ENCODE assay signal across 11 mouse cellular contexts in genomic region chr16:91620991-91621390, GRCm38 (mm10).
"Had no signal": no experiment of that assay in that cellular context is flagged by ENCODE, and none has a peak within 500 bp of the region (broad histone marks: within the 10 kb centered on the region; RNA-seq: fewer than 3 reads in every experiment).

No protein-coding gene starts in this region.

- H3K9ac ChIP-seq: limb, embryonic 12.5 days; liver, embryonic 13.5 days; lung, embryonic 14.5 days; midbrain, embryonic 12.5 days; neural tube, embryonic 13.5 days had no signal

- DNase-seq: kidney, adult 8-10 months; kidney, postnatal 36 days; liver; liver, embryonic 13.5 days; lung, embryonic 14.5 days; right cerebral cortex, postnatal 14 days; thymus, postnatal 4 days had no signal

- H3K4me3 ChIP-seq: limb, embryonic 12.5 days; liver, embryonic 13.5 days; midbrain, embryonic 12.5 days; neural tube, embryonic 13.5 days had no signal

- H3K27me3 ChIP-seq: neural tube, embryonic 13.5 days had no signal

- H3K9me3 ChIP-seq: limb, embryonic 12.5 days; liver, embryonic 13.5 days; midbrain, embryonic 12.5 days; neural tube, embryonic 13.5 days had no signal

- ATAC-seq: midbrain, embryonic 16.5 days had no signal

- H3K27ac ChIP-seq: limb, embryonic 12.5 days; liver, embryonic 13.5 days; midbrain, embryonic 12.5 days; neural tube, embryonic 13.5 days had no signal

- H3K4me2 ChIP-seq: limb, embryonic 12.5 days; liver, embryonic 13.5 days; lung, embryonic 14.5 days; midbrain, embryonic 12.5 days; neural tube, embryonic 13.5 days had no signal

- H3K4me1 ChIP-seq: limb, embryonic 12.5 days had no signal
